Mouse (Mus musculus): ENCODE results near the gene Lgals3. TPM values are rescaled to one million over a fixed set of nuclear protein-coding genes. Genes with fewer than 3 reads are reported as not detected.
"Not testable (repeated sequence)": the region's sequence is repeated elsewhere in the genome, so short reads cannot be mapped to it uniquely, and the experiment has no call there.

The Lgals3 gene
- 1 to 10 TPM; 4.8 to 4.9 TPM for total RNA-seq (2021)
- long read RNA-seq, experiment 1, transcript Lgals3-204 (6 exons, 1,298 nt): major isoform, 5 of 7 reads
- long read RNA-seq, experiment 1, partial matches to known transcripts: 1 of 7 reads
- long read RNA-seq, experiment 1, other reads (novel, unspliced or antisense): 0 of 7 reads
- long read RNA-seq, experiment 2, partial matches to known transcripts: 1 of 8 reads
- long read RNA-seq, experiment 2, other reads (novel, unspliced or antisense): 1 of 8 reads

DNA sequence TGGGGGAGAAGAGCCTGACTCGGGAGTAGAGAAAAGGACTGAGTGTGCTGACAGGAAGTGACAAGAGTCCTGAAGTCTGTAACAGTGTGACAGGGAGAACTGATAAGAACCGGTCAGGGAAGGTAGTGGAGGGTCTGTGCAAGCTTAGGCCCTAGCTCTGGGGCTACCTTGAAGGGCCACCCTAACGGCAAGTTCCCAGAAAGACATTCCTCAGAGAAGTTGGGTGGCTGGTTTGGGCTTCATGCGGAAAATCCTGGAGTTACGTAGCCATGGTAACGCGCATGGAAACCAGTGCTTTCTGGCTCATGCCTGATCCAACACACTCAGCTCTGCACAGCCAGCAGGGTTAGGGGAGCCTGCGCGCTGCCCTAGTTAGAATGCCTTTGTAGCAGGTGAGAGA is at the start of gene Lgals3:
TSS of gene Lgals3 (plus strand) at position 291 of the 400 bp plus-strand sequence.
- DNase-seq (ENCODE audit: low spot score): no peak

DNA sequence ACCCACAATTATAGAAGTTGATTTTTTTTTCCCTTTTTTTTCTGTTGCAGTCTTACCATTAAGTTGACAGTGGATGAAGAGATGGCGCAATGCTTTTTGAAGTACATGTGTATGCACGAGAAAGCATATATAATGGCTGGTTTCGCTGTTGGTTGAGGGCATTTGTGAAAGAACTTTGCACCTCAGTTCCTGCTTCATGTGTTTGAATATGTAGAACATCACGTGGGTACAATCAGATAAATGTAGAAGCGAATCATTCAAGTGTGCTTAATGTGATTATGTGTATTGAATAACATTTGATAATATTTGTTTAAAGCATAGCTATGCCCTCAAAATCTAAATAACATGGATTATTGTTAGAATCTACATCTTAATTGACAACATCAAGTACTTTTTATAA is 48.2 kb upstream of the Lgals3 start:
- no peak for DNase-seq (ENCODE audit: low spot score)

GRCm38 (mm10) chr14:47321581-47321980 is 46.0 kb upstream of the Lgals3 start:
- not testable (repeated sequence) for DNase-seq (ENCODE audit: low spot score)

- no peak for DNase-seq (ENCODE audit: low spot score)
Observed at GRCm38 (mm10) chr14:47325965-47326761, 41.4 kb upstream of the Lgals3 start.

GRCm38 (mm10) chr14:47327347-47327746 is 40.2 kb upstream of the Lgals3 start:
- no peak for DNase-seq (ENCODE audit: low spot score)

GRCm38 (mm10) chr14:47331920-47332319 is 35.6 kb upstream of the Lgals3 start:
- DNase-seq (ENCODE audit: low spot score): no peak

DNA sequence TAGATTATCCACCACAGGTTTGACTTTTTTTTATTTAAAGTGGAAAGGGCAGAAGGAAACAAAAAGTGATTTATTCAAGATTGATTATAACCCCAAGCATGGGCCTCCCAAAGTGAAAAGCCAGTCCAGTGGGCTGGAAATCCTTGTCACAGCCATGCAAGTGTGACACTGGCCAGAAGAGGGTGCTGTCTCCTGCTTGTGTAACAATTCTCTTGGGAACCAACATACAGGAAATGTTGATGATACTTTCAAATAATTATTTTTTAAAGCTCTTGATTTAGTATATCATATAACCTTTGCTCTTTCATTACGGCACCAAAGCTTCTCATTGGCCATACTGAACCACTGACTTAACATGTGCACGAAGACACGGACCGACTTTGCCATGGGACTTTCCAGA is 32.7 kb upstream of the Lgals3 start:
- DNase-seq (ENCODE audit: low spot score): peak; percentile 64

DNA sequence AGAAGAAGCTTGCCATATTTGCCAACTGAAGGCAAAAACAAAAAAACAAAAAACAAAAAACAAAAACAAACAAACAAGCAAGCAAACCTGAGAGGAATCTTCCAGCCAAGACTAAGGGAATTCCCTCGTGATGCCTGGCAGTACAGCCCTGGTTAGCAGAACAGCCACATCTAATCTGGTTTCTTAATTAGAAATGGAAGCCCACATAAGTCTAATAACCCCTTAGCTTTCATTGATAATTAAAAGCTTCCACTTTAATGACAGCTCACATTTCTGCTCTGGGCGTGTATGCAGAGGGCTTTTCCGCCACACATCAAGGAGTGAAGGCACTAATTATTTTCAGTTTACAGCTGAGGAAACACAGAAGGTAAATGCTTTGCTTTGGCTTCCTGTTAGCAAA is 32.3 kb upstream of the Lgals3 start:
- no peak for DNase-seq (ENCODE audit: low spot score)

DNA sequence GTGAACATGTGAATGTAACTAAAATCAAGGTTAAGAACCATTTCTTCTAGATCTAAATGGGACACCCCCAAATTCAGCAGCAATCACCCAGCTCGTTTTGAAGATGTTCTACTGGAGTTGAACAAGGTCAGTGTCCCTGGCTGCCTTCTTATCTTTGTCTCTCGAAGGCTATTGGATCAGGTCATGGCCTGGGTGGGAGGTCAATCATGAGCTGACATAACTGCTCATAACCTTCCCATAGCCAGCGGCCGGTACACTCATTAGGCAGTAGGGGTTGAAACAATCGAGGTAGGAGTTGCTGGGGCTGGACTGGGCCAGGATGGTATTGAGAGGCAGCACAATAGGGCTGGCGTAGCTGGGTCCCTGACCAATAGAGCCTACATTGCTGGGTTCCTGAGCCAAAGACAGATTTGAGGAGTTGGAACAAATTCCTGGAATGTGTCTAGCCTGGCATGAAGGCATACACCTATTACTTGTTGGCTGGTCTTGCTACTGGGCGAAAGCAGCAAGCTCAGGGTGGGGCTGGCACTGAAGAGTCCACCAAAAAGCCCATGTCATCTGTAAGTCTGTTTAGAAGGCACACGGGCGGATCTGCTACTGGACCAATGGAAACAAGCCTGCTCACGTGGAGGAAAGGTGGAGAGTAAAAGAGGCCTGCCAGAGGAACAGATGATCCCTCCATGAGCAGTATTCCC is 27.2 kb upstream of the Lgals3 start:
- DNase-seq (ENCODE audit: low spot score): no peak

DNA sequence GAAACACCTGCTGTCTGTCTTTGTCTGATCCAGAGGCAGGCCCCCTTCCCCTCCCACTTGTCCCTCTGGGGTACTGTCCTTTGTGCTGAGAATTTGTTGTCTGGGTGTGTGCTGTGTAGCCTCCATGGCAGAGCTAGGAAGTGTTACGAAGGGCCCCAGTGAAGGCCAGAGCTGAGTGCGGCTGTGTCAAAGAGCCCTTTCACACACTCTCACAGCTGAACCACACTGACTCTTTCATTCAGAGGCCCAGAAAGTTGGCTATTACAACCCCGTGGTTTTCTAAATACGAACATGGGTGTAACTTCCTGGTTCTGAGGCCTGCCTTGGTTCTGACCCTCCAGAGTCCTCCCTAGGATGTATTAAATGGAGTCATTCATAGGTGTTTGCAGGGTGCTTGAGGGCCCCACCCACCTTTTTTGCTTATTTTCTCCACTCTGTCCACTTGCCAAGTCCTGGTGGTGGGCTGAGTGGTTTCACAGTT is 25.7 kb upstream of the Lgals3 start:
- DNase-seq (ENCODE audit: low spot score): no peak

DNA sequence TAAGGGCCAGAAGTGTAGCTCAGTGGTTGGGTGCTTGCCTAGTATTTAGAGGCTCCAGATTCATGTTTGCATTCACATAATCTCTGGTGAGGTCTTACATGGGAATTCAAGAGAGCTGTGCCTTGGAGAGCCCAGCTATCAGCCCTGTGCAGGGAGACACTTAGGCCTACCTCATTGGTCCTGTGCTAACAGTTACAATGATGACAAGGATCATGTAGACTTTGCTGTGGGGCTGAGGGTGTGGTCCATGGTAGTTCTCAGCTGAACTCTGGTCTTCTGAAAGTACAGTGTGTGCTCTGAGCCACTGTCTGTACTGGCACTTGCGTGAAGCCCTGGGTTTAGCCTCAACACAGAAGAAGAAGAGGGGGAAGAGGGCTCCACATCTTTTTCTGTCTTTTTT is 20.8 kb upstream of the Lgals3 start:
- DNase-seq (ENCODE audit: low spot score): no peak

DNA sequence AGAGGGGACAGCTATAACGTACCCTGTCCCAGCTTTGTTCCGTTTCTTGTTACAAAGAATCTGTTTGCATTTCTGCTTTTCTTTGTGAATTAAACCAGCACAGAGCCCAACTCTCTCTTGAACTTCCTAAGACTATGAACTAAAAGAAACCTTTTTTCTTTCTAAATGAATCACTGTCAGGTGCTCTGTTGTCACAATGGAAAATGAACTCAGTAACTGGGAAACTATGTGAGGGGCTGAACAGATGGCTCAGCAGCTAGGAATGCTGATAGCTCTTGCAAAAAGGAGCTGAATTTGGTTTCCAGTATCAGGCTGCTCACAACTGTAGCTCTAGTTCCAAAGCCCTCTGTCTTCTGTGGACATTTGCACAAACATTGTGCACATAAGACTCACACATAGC is 16.6 kb upstream of the Lgals3 start:
- no peak for DNase-seq (ENCODE audit: low spot score)

- no peak for DNase-seq (ENCODE audit: low spot score)
Observed at GRCm38 (mm10) chr14:47352272-47352671, 15.3 kb upstream of the Lgals3 start.

GRCm38 (mm10) chr14:47353240-47353639 is 14.3 kb upstream of the Lgals3 start:
- DNase-seq (ENCODE audit: low spot score): no peak

DNA sequence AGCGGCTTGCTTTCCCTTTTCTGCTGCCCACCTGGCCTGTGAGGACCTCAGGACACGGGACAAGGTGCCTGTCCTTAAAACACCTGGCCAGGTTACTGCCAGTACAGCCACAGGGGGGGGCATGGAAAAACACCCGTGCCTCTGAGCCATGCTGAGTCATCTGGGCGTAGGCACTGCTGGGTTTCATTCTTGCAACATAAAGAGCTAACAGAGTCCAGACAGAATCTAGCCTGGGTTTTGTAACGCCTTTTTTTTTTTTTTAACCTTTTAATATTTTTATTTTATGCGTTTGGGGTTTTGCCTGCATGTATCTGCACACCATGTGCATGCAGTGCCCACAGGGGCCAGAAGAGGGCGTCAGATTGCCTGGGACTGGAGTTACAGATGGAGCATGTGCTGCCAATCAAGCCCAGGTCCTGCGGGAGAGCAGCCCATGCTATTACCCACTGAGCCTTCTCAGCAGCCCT is 13.4 kb upstream of the Lgals3 start:
- DNase-seq (ENCODE audit: low spot score): no peak

- no peak for DNase-seq (ENCODE audit: low spot score)
Observed at GRCm38 (mm10) chr14:47354948-47355347, 12.6 kb upstream of the Lgals3 start.

DNA sequence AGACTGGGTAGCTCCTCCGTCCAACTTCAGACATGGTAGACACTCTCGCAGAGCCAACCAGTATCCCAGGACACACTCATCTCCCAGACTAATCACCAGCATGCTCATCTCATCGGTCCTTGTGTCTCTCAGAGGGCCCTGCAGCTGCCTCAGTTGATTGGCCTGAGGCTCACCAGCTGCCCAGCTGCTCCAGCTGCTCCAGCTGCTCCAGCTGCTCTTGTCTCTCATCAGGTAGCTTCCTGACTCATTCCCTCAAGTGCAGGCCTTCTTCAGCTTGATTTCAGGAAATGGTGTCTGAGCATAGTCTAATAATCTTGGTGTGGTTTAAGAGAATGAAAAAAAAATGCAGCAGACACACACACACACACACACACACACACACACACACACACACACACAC is 10.9 kb upstream of the Lgals3 start:
- DNase-seq (ENCODE audit: low spot score): no peak

DNA sequence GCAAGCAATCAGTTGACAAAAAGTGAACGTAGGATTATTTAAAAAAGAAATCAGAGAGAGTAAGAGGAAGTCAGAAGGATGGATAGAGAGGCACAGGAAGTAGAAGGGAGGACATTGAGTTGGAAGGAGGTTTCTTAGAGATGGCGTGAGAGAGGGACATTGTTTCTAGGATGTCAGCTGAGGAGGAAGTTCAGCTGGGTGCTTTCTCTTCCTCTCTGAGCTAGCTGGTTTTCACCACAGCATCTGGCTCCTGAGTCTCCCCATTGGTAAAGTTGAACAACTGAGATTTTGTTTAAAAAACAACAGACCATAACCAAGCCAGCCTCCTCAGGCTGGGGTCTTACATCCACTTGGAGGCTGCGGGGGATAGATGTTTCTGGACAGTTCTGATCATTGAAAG is 7.9 kb upstream of the Lgals3 start:
- no peak for DNase-seq (ENCODE audit: low spot score)

- DNase-seq (ENCODE audit: low spot score): no peak
Observed at GRCm38 (mm10) chr14:47361418-47361817, 6.1 kb upstream of the Lgals3 start.

- no peak for DNase-seq (ENCODE audit: low spot score)
Observed at GRCm38 (mm10) chr14:47361899-47362298, 5.7 kb upstream of the Lgals3 start.

DNA sequence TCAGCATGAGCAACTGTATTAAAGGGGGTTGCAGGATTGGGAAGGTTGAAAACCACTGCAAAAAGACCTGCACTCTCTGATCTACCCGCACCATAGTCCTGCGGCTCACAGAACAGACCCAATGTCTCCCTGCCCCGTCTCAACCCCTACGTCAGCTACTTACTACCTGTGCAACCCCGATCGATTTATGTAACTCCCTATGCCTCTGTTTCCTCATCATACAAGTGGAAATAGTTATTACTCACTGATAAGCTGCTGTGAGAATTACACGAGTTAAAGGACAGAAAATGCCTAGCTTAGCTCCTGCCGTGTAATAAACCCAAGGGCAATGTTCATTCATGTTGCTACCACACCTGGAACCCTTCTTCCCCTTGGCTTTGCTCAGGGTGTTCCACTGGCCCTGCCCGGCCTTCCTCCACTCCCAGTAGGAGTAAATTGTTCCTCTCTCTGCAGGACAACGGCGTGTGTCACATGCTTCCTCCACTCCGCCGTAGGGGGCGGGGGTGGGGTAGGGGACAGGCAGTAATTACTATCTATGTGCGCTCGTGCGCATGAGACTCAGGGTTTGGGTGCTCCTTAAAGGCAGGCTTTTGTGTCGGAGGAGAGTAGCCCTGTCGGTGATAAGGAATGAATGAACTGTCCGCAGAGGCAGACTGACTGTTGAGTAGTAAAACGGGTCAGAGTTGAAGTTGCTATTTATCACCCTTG is 2.7 kb upstream of the Lgals3 start:
- no peak for DNase-seq (ENCODE audit: low spot score)

GRCm38 (mm10) chr14:47366881-47367321 is 650 bp upstream of the Lgals3 start:
- DNase-seq (ENCODE audit: low spot score): no peak

Measured in gastrocnemius, adult 18-20 months (tissue).